ENCODE assay signal across 29 mouse cellular contexts in the genomic region with DNA sequence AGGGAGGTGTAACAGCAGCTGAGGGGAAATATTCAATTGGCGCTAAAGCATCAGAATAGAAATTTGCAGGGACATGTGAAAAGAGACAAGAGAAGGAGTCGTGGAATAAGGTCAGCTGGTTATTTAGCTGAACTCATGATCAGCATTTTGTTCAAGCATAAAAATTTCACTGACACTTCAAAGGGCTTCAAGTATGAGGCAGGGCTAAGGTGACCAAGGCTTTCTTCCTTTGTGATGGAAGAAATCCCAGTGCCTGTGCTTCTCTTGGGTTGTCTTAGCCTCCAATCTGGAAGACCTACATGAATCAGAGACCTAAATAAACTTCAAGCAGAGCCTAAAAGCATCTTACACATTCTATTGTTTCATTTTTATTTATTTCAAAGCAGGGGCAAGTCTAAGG.
"Had no signal": no experiment of that assay in that cellular context is flagged by ENCODE, and none has a peak within 500 bp of the region (broad histone marks: within the 10 kb centered on the region; RNA-seq: fewer than 3 reads in every experiment).

No protein-coding gene starts in this region.

- H3K4me3 ChIP-seq: embryonic facial prominence, embryonic 10.5 days; embryonic facial prominence, embryonic 12.5 days; embryonic facial prominence, embryonic 13.5 days; embryonic facial prominence, embryonic 15.5 days; erythroblast, embryonic 14.5 days; forebrain, embryonic 10.5 days; forebrain, embryonic 12.5 days; forebrain, embryonic 13.5 days; forebrain, embryonic 15.5 days; gastrocnemius, adult 2 months; heart, adult 2 months had no signal

- H3K4me1 ChIP-seq: embryonic facial prominence, embryonic 10.5 days; embryonic facial prominence, embryonic 12.5 days; embryonic facial prominence, embryonic 13.5 days; embryonic facial prominence, embryonic 15.5 days; forebrain, embryonic 10.5 days; forebrain, embryonic 12.5 days; forebrain, embryonic 13.5 days; forebrain, embryonic 15.5 days had no signal

- H3K27ac ChIP-seq: embryonic facial prominence, embryonic 10.5 days; embryonic facial prominence, embryonic 12.5 days; embryonic facial prominence, embryonic 13.5 days; embryonic facial prominence, embryonic 15.5 days; forebrain, embryonic 10.5 days; forebrain, embryonic 12.5 days; forebrain, embryonic 13.5 days; forebrain, embryonic 15.5 days; gastrocnemius, adult 2 months; heart, adult 2 months had no signal

- H3K9me3 ChIP-seq: embryonic facial prominence, embryonic 10.5 days; embryonic facial prominence, embryonic 12.5 days; embryonic facial prominence, embryonic 13.5 days; embryonic facial prominence, embryonic 15.5 days; forebrain, embryonic 10.5 days; forebrain, embryonic 12.5 days; forebrain, embryonic 13.5 days; forebrain, embryonic 15.5 days had no signal

- ATAC-seq: forebrain, embryonic 13.5 days; forebrain, embryonic 14.5 days; forebrain, embryonic 15.5 days; forebrain, embryonic 16.5 days; forebrain, postnatal 0 days had no signal

- DNase-seq: cerebellum, adult 2 months; cerebellum, adult 8-10 months; cerebellum, adult 9-10 months; cerebellum, adult 9-11 months; cerebellum, postnatal 10 days; cerebellum, postnatal 14 days; cerebellum, postnatal 25 days; cerebellum, postnatal 36 days; embryo, embryonic 11 days; forebrain, postnatal 0 days; gastrocnemius, adult 2 months; gastrocnemius, postnatal 10 days; gastrocnemius, postnatal 14 days; gastrocnemius, postnatal 25 days; gastrocnemius, postnatal 36 days; heart, adult 11 months; heart, adult 18-20 months; heart, adult 2 months had no signal

- H3K36me3 ChIP-seq: embryonic facial prominence, embryonic 10.5 days; embryonic facial prominence, embryonic 12.5 days; embryonic facial prominence, embryonic 13.5 days; embryonic facial prominence, embryonic 15.5 days; forebrain, embryonic 10.5 days; forebrain, embryonic 12.5 days; forebrain, embryonic 15.5 days had no signal

- H3K27me3 ChIP-seq: embryonic facial prominence, embryonic 12.5 days; embryonic facial prominence, embryonic 13.5 days; embryonic facial prominence, embryonic 15.5 days; forebrain, embryonic 12.5 days; forebrain, embryonic 13.5 days; forebrain, embryonic 15.5 days had no signal

- H3K4me2 ChIP-seq: embryonic facial prominence, embryonic 12.5 days; embryonic facial prominence, embryonic 13.5 days; embryonic facial prominence, embryonic 15.5 days; forebrain, embryonic 12.5 days; forebrain, embryonic 13.5 days; forebrain, embryonic 15.5 days had no signal

- H3K9ac ChIP-seq: embryonic facial prominence, embryonic 12.5 days; embryonic facial prominence, embryonic 13.5 days; embryonic facial prominence, embryonic 15.5 days; forebrain, embryonic 12.5 days; forebrain, embryonic 13.5 days; forebrain, embryonic 15.5 days; forebrain, postnatal 0 days had no signal
